Mouse (Mus musculus): Measurements from ENCODE around the gene Minos1.

GRCm38 (mm10) chr4:139105453-139105852, 25.5 kb downstream of the Minos1 start:
- TF ChIP-seq POLR2A (IDR thresholded peaks at IDR 0.05; ENCODE audit: borderline replicate concordance, insufficient read depth, low read length) (no peak), CTCF (IDR thresholded peaks at IDR 0.05; ENCODE audit: borderline replicate concordance, insufficient read depth, low read depth, low read length) (no peak)
